Mouse (Mus musculus) spleen, adult 2 months (tissue): ENCODE results near the gene Larp4.

Experiments used
- CTCF ChIP-seq: fragments of 200-500 bp; IDR thresholded peaks from 2 replicates; pipeline ENCODE4 v1.5.1; 2011; ENCODE audit warnings: mild to moderate bottlenecking, inconsistent platforms; ENCODE audit not compliant: insufficient read depth, insufficient read length, insufficient replicate concordance; ENCODE audit errors: extremely low read depth
- POLR2A ChIP-seq: fragments of 200-500 bp; IDR thresholded peaks from 2 replicates; pipeline ENCODE4 v1.6.1; 2011; ENCODE audit warnings: low read depth, low read length, inconsistent platforms

GRCm38 (mm10) chr15:99966961-99967360, 2.9 kb upstream of the Larp4 start, which contains the start of gene Fam186a:
- TF ChIP-seq POLR2A: no peak
- no peak for TF ChIP-seq CTCF
